Mouse (Mus musculus) hindbrain, embryonic 11.5 days (tissue): Measurements from ENCODE around the gene 1810037I17Rik. TPM values are rescaled to one million over a fixed set of nuclear protein-coding genes. Genes with fewer than 3 reads are reported as not detected.
"Not testable (repeated sequence)": the region's sequence is repeated elsewhere in the genome, so short reads cannot be mapped to it uniquely, and the experiment has no call there.

Source experiments
- ATAC-seq: fragments of 200-750 bp; cut with Nextera tagmentation; 2 replicates; pipeline ENCODE4 v1.8.0; 2017; ENCODE audit warnings: mild to moderate bottlenecking, moderate TSS enrichment, moderate library complexity; ENCODE audit not compliant: low FRiP score
- DNase-seq: peaks from one replicate; pipeline ENCODE4 v3.0.0-alpha.2; 2015; ENCODE audit warnings: low spot score
- H3K27ac ChIP-seq: fragments of 300-500 bp; sonication (generic); 2 replicates; pipeline ENCODE4 v1.5.1; 2014; ENCODE audit warnings: mild to moderate bottlenecking, low read depth, low read length
- H3K27me3 ChIP-seq: fragments of 300-500 bp; sonication (generic); 2 replicates; pipeline ENCODE4 v1.6.1; 2014; ENCODE audit warnings: mild to moderate bottlenecking, low read length, moderate library complexity, mixed read lengths; ENCODE audit not compliant: control insufficient read depth, insufficient read depth
- H3K36me3 ChIP-seq: fragments of 300-500 bp; sonication (generic); 2 replicates; pipeline ENCODE4 v1.6.1; 2014; ENCODE audit warnings: mild to moderate bottlenecking, low read length, moderate library complexity, mixed read lengths; ENCODE audit not compliant: control insufficient read depth, insufficient read depth
- H3K4me1 ChIP-seq: fragments of 300-500 bp; sonication (generic); replicated peaks from 2 replicates; pipeline ENCODE4 v1.6.1; 2014; ENCODE audit warnings: low read length, mixed read lengths; ENCODE audit not compliant: control insufficient read depth, insufficient read depth
- H3K4me2 ChIP-seq: fragments of 300-500 bp; sonication (generic); replicated peaks from 2 replicates; pipeline ENCODE4 v1.6.1; 2014; ENCODE audit warnings: mild to moderate bottlenecking, low read depth, low read length
- H3K4me3 ChIP-seq: fragments of 300-500 bp; sonication (generic); 2 replicates; pipeline ENCODE4 v1.5.1; 2014; ENCODE audit warnings: low read depth, low read length
- H3K9ac ChIP-seq: fragments of 300-500 bp; sonication (generic); 2 replicates; pipeline ENCODE4 v1.6.1; 2014; ENCODE audit warnings: low read depth, low read length
- H3K9me3 ChIP-seq: fragments of 300-500 bp; sonication (generic); 2 replicates; pipeline ENCODE4 v1.6.1; 2016; ENCODE audit warnings: low read length; ENCODE audit not compliant: control insufficient read depth
- WGBS: fragments of 180-500 bp; shearing (Covaris S2); extraction: QIAGEN DNeasy Blood & Tissue Kit; methylation state at CpG from one replicate; pipeline ENCODE4 v1.1.7; 2014; 5-methylcytosine and 5-hydroxymethylcytosine counted together
- polyA plus RNA-seq: library from polyadenylated mRNA; unstranded; fragments of >200 nt; fragmentation: Nextera tagmentation; extraction: Ambion mirVana; gene quantifications from 2 replicates; pipeline ENCODE4 v1.2.1, GENCODE M21; 2014

1810037I17Rik gene
- polyA plus RNA-seq, 1 experiment from 2014 or later, result 90.9 TPM

GRCm38 (mm10) chr3:122921676-122922527 lies 2.1 kb upstream of the 1810037I17Rik start:
- no peaks in the 10 kb centered on the region for H3K36me3 ChIP-seq
- H3K27me3 ChIP-seq, result no peaks in the 10 kb centered on the region
- H3K9me3 ChIP-seq, result no peaks in the 10 kb centered on the region
- H3K4me3 ChIP-seq, result no peak overlapping the region
- no peak overlapping the region for H3K9ac ChIP-seq
- DNase-seq (no peak), ATAC-seq (no peak)
- no peak overlapping the region for H3K4me2 ChIP-seq
- H3K27ac ChIP-seq, result no peak overlapping the region
- WGBS, result 87% methylated on average over 8 of the region's 8 CpGs
- H3K4me1 ChIP-seq, result no peaks in the 10 kb centered on the region

DNA sequence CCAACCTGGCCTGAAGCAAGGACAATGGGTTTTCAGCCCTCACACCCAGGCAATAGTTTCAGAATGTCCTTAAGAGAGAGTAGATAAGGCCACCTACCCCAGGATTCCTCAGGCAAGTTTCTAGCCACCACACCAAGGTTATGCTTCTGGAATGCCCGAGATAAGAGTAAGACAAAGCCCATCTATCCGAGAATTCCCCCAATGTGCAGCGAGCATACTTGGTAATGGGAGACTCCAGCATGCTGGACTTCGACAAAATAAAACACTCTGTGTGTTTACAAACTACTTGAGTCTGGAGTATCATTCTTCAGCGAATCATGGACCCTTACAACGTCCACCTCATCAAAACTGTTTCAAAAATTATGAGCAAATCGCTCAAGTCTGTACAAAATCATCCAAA lies 856 bp upstream of the 1810037I17Rik start:
- 75% methylated on average over 7 of the region's 7 CpGs for WGBS
- H3K4me3 ChIP-seq, result no peak overlapping the region

DNA sequence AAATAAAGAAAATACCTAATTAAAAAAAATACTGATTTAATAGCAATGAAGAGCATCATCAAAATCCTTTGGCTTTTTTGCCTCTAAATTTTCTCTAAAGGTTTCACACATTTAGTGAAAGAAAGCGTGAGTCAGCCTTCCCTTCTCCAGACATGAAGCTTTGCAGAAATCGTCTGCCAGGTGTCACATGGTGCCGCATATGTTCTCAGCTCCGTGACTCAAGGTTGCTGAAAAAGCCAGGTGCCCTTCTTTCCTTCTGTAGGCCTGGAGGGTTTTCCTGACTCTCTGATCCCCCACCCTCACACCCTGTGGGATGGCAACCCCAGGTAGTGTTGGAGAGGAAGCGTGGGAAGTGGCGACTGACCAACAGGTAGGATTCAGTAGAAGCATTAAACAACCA lies 5.7 kb downstream of the 1810037I17Rik start:
- Histone ChIP-seq H3K4me1 (no peaks in the 10 kb centered on the region), H3K4me3 (no peak overlapping the region), H3K9ac (no peak overlapping the region), H3K27ac (no peak overlapping the region), H3K27me3 (no peaks in the 10 kb centered on the region), H3K9me3 (no peaks in the 10 kb centered on the region), H3K36me3 (no peaks in the 10 kb centered on the region), H3K4me2 (no peak overlapping the region)
- 91% methylated on average over 6 of the region's 6 CpGs for WGBS
- ATAC-seq (no peak), DNase-seq (no peak)

More for the DNA sequence above, 856 bp upstream of the 1810037I17Rik start:
- no peak overlapping the region for H3K27ac ChIP-seq
- H3K4me2 ChIP-seq, result no peak overlapping the region
- no peaks in the 10 kb centered on the region for H3K36me3 ChIP-seq
- no peaks in the 10 kb centered on the region for H3K27me3 ChIP-seq
- H3K9me3 ChIP-seq, result no peaks in the 10 kb centered on the region
- no peak overlapping the region for H3K9ac ChIP-seq
- H3K4me1 ChIP-seq, result no peaks in the 10 kb centered on the region
- no peak for ATAC-seq
- no peak for DNase-seq

- DNase-seq (no peak), ATAC-seq (no peak)
- Histone ChIP-seq H3K4me3 (no peak overlapping the region), H3K9me3 (no peaks in the 10 kb centered on the region), H3K27ac (no peak overlapping the region), H3K27me3 (no peaks in the 10 kb centered on the region), H3K4me2 (no peak overlapping the region), H3K36me3 (no peaks in the 10 kb centered on the region), H3K4me1 (no peaks in the 10 kb centered on the region), H3K9ac (no peak overlapping the region)
- WGBS, result 96% methylated on average over 1 of the region's 1 CpGs
These were observed 8.5 kb downstream of the 1810037I17Rik start for GRCm38 (mm10) chr3:122932466-122932865.

GRCm38 (mm10) chr3:122937176-122937575 lies 13.2 kb downstream of the 1810037I17Rik start:
- WGBS, result 85% methylated on average over 13 of the region's 13 CpGs
- not testable (repeated sequence) for H3K36me3 ChIP-seq, H3K27ac ChIP-seq, ATAC-seq, H3K4me1 ChIP-seq, H3K9ac ChIP-seq, DNase-seq, H3K27me3 ChIP-seq, H3K4me3 ChIP-seq, H3K4me2 ChIP-seq, H3K9me3 ChIP-seq

DNA sequence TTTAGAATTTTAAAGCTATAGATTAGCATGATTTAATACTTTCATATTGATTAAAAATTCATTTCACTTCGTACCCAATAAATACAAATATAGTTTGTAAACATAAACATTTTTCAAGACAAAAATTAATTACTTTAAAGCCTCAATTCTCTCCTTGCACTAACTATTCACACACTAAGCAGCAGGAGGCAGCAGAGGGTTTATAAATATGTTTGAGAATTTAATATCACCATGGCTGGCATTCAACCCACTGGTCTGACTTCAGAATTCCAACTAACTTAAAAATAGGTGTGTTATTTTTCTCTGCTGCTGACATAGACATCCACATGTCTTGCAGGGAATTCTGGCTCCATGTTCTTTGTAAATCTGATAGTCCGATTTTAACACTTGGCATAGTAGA lies 15.2 kb downstream of the 1810037I17Rik start:
- H3K27me3 ChIP-seq, result no peaks in the 10 kb centered on the region
- no peak overlapping the region for H3K27ac ChIP-seq
- no peak overlapping the region for H3K4me3 ChIP-seq
- no peak overlapping the region for H3K4me2 ChIP-seq
- 79% methylated on average over 2 of the region's 2 CpGs for WGBS
- no peaks in the 10 kb centered on the region for H3K9me3 ChIP-seq
- H3K4me1 ChIP-seq, result no peaks in the 10 kb centered on the region
- no peaks in the 10 kb centered on the region for H3K36me3 ChIP-seq
- no peak overlapping the region for H3K9ac ChIP-seq
- peak; percentile 61 for DNase-seq
- no peak for ATAC-seq

GRCm38 (mm10) chr3:122943387-122943890 lies 19.4 kb downstream of the 1810037I17Rik start:
- H3K4me1 ChIP-seq, result no peaks in the 10 kb centered on the region
- no peaks in the 10 kb centered on the region for H3K36me3 ChIP-seq
- H3K4me3 ChIP-seq, result no peak overlapping the region
- no peaks in the 10 kb centered on the region for H3K27me3 ChIP-seq
- WGBS, result 79% methylated on average over 6 of the region's 6 CpGs
- no peak overlapping the region for H3K9ac ChIP-seq
- H3K9me3 ChIP-seq, result no peaks in the 10 kb centered on the region
- ATAC-seq, result no peak
- no peak overlapping the region for H3K27ac ChIP-seq
- DNase-seq, result no peak
- H3K4me2 ChIP-seq, result no peak overlapping the region

- 95% methylated on average over 2 of the region's 2 CpGs for WGBS
These were observed 26.1 kb downstream of the 1810037I17Rik start for GRCm38 (mm10) chr3:122950129-122950528.

DNA sequence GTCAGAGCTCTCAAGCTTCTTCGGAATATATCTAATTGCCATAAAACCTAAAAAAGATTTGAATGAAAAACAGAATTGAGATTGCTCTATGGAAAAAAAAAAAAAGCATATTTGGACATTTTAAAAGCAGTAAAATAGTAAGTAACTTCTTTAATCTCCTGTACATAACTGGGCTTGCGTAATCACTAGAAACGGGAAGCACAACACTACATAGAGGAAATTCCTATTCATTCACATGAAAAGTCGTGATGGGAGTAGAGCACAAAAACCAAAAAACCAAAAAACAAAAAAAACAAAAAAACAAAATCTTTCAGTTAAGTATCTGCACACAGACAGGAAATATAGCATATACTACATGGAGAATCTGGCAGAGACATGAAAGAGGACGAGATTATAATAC lies 40.3 kb downstream of the 1810037I17Rik start:
- no peak for ATAC-seq
- WGBS, result 94% methylated on average over 5 of the region's 5 CpGs

More at GRCm38 (mm10) chr3:122950129-122950528, 26.1 kb downstream of the 1810037I17Rik start:
- H3K4me1 ChIP-seq, result no peaks in the 10 kb centered on the region
- H3K4me3 ChIP-seq, result no peak overlapping the region
- no peaks in the 10 kb centered on the region for H3K36me3 ChIP-seq
- H3K27me3 ChIP-seq, result no peaks in the 10 kb centered on the region
- ATAC-seq (no peak), DNase-seq (no peak)
- H3K9me3 ChIP-seq, result no peaks in the 10 kb centered on the region
- no peak overlapping the region for H3K9ac ChIP-seq
- H3K4me2 ChIP-seq, result no peak overlapping the region
- no peak overlapping the region for H3K27ac ChIP-seq

More for the DNA sequence above, 40.3 kb downstream of the 1810037I17Rik start:
- Histone ChIP-seq H3K9me3 (no peaks in the 10 kb centered on the region), H3K9ac (no peak overlapping the region), H3K4me3 (no peak overlapping the region), H3K36me3 (no peaks in the 10 kb centered on the region), H3K27ac (no peak overlapping the region), H3K4me1 (no peaks in the 10 kb centered on the region), H3K27me3 (no peaks in the 10 kb centered on the region), H3K4me2 (no peak overlapping the region)
- no peak for DNase-seq
